Mouse (Mus musculus) liver, embryonic 12.5 days (tissue): ENCODE data around the gene Gm11938. TPM values are rescaled to one million over a fixed set of nuclear protein-coding genes. Genes with fewer than 3 reads are reported as not detected.
"Not testable (repeated sequence)": the region's sequence is repeated elsewhere in the genome, so short reads cannot be mapped to it uniquely, and the experiment has no call there.

Experiments used
- ATAC-seq: fragments of 200-750 bp; cut with Nextera tagmentation; 2 replicates; pipeline ENCODE4 v1.8.0; 2017; ENCODE audit warnings: moderate number of reproducible peaks, mild to moderate bottlenecking, moderate library complexity
- H3K27ac ChIP-seq: fragments of 300-500 bp; sonication (generic); 2 replicates; pipeline ENCODE4 v1.5.1; 2016; ENCODE audit warnings: mild to moderate bottlenecking
- H3K27me3 ChIP-seq: fragments of 300-500 bp; sonication (generic); replicated peaks from 2 replicates; pipeline ENCODE4 v1.6.1; 2016; ENCODE audit warnings: mild to moderate bottlenecking, moderate library complexity
- H3K36me3 ChIP-seq: fragments of 300-500 bp; sonication (generic); 2 replicates; pipeline ENCODE4 v1.6.1; 2016; ENCODE audit warnings: mild to moderate bottlenecking, moderate library complexity
- H3K4me1 ChIP-seq: fragments of 300-500 bp; sonication (generic); 2 replicates; pipeline ENCODE4 v1.6.1; 2016
- H3K4me2 ChIP-seq: fragments of 300-500 bp; sonication (generic); 2 replicates; pipeline ENCODE4 v1.6.1; 2016; ENCODE audit warnings: mild to moderate bottlenecking, moderate library complexity
- H3K4me3 ChIP-seq: fragments of 300-500 bp; sonication (generic); 2 replicates; pipeline ENCODE4 v1.5.1; 2016; ENCODE audit warnings: mild to moderate bottlenecking, moderate library complexity
- H3K9ac ChIP-seq: fragments of 300-500 bp; sonication (generic); 2 replicates; pipeline ENCODE4 v1.6.1; 2016; ENCODE audit warnings: mild to moderate bottlenecking, moderate library complexity
- H3K9me3 ChIP-seq: fragments of 300-500 bp; sonication (generic); replicated peaks from 2 replicates; pipeline ENCODE4 v1.6.1; 2016; ENCODE audit warnings: mild to moderate bottlenecking, moderate library complexity
- WGBS: fragments of 180-500 bp; shearing (Covaris S2); methylation state at CpG from one replicate; pipeline ENCODE4 v1.1.7; 2016; ENCODE audit not compliant: insufficient replicate concordance; 5-methylcytosine and 5-hydroxymethylcytosine counted together
- polyA plus RNA-seq: library from polyadenylated mRNA; unstranded; fragments of >200 nt; fragmentation: Nextera tagmentation; extraction: Ambion mirVana; gene quantifications from 2 replicates; pipeline ENCODE4 v1.2.1, GENCODE M21; 2016

Gene Gm11938
- polyA plus RNA-seq, 1 experiment from 2014 or later, result not detected

GRCm38 (mm10) chr11:99614796-99615363 is 11.8 kb upstream of the Gm11938 start, which contains the start of gene Krtap2-4:
TSS of gene Krtap2-4 (minus strand) at chr11:99614846.
- Histone ChIP-seq H3K4me3 (no peak within 1 kb of the TSS), H3K4me1 (no peaks in the 10 kb centered on the region), H3K9me3 (no peaks in the 10 kb centered on the region), H3K36me3 (no peaks in the 10 kb centered on the region), H3K4me2 (no peak within 1 kb of the TSS), H3K27ac (no peak within 1 kb of the TSS), H3K27me3 (no peaks in the 10 kb centered on the region), H3K9ac (no peak within 1 kb of the TSS)
- WGBS, result 50% methylated on average over 3 of the region's 3 CpGs
- no peak for ATAC-seq

GRCm38 (mm10) chr11:99610089-99610488 is 7.0 kb upstream of the Gm11938 start, which contains the start of gene Gm11937:
TSS of gene Gm11937 (minus strand) at chr11:99610189.
- not testable (repeated sequence) for H3K36me3 ChIP-seq, H3K4me3 ChIP-seq, H3K9me3 ChIP-seq, H3K27ac ChIP-seq, H3K4me1 ChIP-seq, ATAC-seq, H3K4me2 ChIP-seq, H3K9ac ChIP-seq, H3K27me3 ChIP-seq
- WGBS, result 55% methylated on average over 1 of the region's 2 CpGs

DNA sequence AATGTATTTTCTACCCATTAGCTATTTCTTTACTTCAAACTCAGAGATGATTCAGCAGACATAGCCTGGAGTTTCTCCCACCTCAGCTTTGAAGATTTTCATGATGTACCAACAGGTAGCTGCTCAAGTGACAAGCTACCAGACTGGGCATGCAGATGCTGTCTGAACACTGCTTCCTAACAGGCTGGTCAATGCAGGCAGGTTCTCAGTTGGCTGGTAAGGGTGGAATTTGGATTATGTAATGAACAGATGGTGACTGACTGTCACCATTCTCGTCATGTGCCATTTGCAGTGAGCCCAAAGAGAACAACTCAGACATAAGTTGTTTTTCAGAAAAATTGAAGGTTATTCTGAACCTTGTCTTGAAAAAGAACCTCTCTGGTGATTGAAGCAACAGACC is 6.0 kb upstream of the Gm11938 start:
- no peaks in the 10 kb centered on the region for H3K4me1 ChIP-seq
- 56% methylated on average over 1 of the region's 1 CpGs for WGBS
- H3K27ac ChIP-seq, result no peak overlapping the region
- no peaks in the 10 kb centered on the region for H3K27me3 ChIP-seq
- no peaks in the 10 kb centered on the region for H3K9me3 ChIP-seq
- H3K4me3 ChIP-seq, result no peak overlapping the region
- no peaks in the 10 kb centered on the region for H3K36me3 ChIP-seq
- H3K4me2 ChIP-seq, result no peak overlapping the region
- no peak for ATAC-seq
- no peak overlapping the region for H3K9ac ChIP-seq

- ATAC-seq, H3K4me3 ChIP-seq, H3K9me3 ChIP-seq, H3K4me1 ChIP-seq, H3K4me2 ChIP-seq, H3K27ac ChIP-seq, H3K9ac ChIP-seq, H3K27me3 ChIP-seq, H3K36me3 ChIP-seq: not testable (repeated sequence)
- 58% methylated on average over 4 of the region's 6 CpGs for WGBS
Measured at GRCm38 (mm10) chr11:99597742-99598141, 5.4 kb downstream of the Gm11938 start, which contains the start of gene Krtap9-3. TSS of gene Krtap9-3 (minus strand) at chr11:99598105.

DNA sequence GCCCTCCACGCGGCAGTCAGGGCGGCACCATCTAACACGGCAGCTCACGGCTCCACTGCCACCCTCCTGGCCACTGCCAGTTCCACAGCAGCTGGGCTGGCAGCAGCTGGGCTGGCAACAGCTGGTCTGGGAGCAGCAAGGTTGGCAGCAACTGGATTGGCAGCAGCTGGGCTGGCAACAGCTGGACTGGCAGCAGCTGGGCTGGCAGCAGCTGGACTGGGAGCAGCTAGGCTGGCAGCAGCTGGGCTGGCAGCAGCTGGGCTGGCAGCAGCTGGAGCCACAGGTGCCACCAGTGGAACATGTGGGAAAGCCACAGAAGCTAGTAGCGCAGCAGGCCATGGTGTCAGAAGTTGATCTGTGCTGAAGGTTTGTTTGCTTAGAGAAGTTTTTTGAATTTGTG is 12.1 kb downstream of the Gm11938 start, which contains the start of gene Krtap1-3:
Gene Krtap1-3 (minus strand): TSS at position 359 of the 400 bp plus-strand sequence.
- Histone ChIP-seq H3K4me1 (no peaks in the 10 kb centered on the region), H3K4me3 (no peak within 1 kb of the TSS), H3K9me3 (no peaks in the 10 kb centered on the region), H3K36me3 (no peaks in the 10 kb centered on the region), H3K27ac (no peak within 1 kb of the TSS), H3K4me2 (no peak within 1 kb of the TSS), H3K9ac (no peak within 1 kb of the TSS), H3K27me3 (no peaks in the 10 kb centered on the region)
- WGBS, result 77% methylated on average over 6 of the region's 6 CpGs
- no peak for ATAC-seq

GRCm38 (mm10) chr11:99585096-99585495 is 18.0 kb downstream of the Gm11938 start:
- Histone ChIP-seq H3K4me2 (no peak overlapping the region), H3K9me3 (no peaks in the 10 kb centered on the region), H3K4me1 (no peaks in the 10 kb centered on the region), H3K27ac (no peak overlapping the region), H3K36me3 (no peaks in the 10 kb centered on the region), H3K9ac (no peak overlapping the region), H3K4me3 (no peak overlapping the region), H3K27me3 (no peaks in the 10 kb centered on the region)
- no peak for ATAC-seq
- 77% methylated on average over 7 of the region's 7 CpGs for WGBS

GRCm38 (mm10) chr11:99583245-99583704 is 19.8 kb downstream of the Gm11938 start, which contains the start of gene Krtap1-4:
TSS of gene Krtap1-4 (minus strand) at chr11:99583654.
- Histone ChIP-seq H3K4me1 (no peaks in the 10 kb centered on the region), H3K9ac (no peak within 1 kb of the TSS), H3K36me3 (no peaks in the 10 kb centered on the region), H3K27me3 (no peaks in the 10 kb centered on the region), H3K4me2 (no peak within 1 kb of the TSS), H3K27ac (no peak within 1 kb of the TSS), H3K9me3 (no peaks in the 10 kb centered on the region), H3K4me3 (no peak within 1 kb of the TSS)
- no peak for ATAC-seq
- 75% methylated on average over 5 of the region's 5 CpGs for WGBS

DNA sequence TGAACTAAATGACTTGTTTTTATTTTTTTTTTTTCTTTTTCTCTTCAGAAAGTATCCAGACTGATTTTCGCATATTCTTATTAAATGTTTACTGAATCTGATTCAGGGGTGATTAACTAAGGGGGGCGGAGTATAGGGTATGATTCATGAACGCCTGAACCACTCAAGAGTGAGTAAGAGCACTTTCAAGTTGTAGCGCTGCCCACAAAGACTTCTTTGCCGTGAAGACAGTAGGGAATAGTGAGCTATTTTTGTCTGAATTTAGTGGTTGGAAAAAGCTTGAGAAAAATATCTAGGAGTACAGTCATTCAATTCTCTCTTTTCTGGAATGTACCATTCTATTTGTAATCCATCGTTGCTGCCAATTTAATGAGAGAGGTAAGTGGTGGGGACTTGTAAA is 21.5 kb downstream of the Gm11938 start:
- Histone ChIP-seq H3K4me1 (no peaks in the 10 kb centered on the region), H3K27me3 (no peaks in the 10 kb centered on the region), H3K4me3 (no peak overlapping the region), H3K27ac (no peak overlapping the region), H3K9me3 (no peaks in the 10 kb centered on the region), H3K36me3 (no peaks in the 10 kb centered on the region), H3K9ac (no peak overlapping the region), H3K4me2 (no peak overlapping the region)
- no peak for ATAC-seq
- WGBS, result 70% methylated on average over 6 of the region's 6 CpGs

- ATAC-seq, result no peak
- Histone ChIP-seq H3K27me3 (no peaks in the 10 kb centered on the region), H3K4me2 (no peak overlapping the region), H3K4me3 (no peak overlapping the region), H3K27ac (no peak overlapping the region), H3K36me3 (no peaks in the 10 kb centered on the region), H3K4me1 (no peaks in the 10 kb centered on the region), H3K9me3 (no peaks in the 10 kb centered on the region), H3K9ac (no peak overlapping the region)
- WGBS, result 82% methylated on average over 5 of the region's 5 CpGs
Measured at GRCm38 (mm10) chr11:99581051-99581450, 22.1 kb downstream of the Gm11938 start.

DNA sequence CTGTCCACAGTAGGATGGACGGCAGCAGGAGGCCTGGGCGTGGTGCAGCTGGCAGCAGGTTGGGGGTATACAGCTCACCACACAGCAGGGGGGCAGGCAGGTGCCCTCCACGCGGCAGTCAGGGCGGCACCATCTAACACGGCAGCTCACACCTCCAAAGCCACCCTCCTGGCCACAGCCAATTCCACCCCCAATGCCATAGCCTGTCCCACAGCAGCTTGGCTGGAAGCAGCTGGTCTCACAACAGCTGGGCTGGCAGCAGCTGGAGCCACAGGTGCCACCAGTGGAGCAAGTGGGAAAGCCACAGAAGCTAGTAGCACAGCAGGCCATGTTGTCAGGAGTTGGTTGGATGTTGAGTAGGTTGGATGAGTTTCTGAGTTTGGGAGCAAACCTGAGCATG is 22.5 kb downstream of the Gm11938 start, which contains the start of gene Krtap1-5:
Gene Krtap1-5 (minus strand): TSS at position 381 of the 400 bp plus-strand sequence.
- Histone ChIP-seq H3K4me3 (no peak within 1 kb of the TSS), H3K27me3 (no peaks in the 10 kb centered on the region), H3K36me3 (no peaks in the 10 kb centered on the region), H3K9me3 (no peaks in the 10 kb centered on the region), H3K27ac (no peak within 1 kb of the TSS), H3K9ac (no peak within 1 kb of the TSS), H3K4me1 (no peaks in the 10 kb centered on the region), H3K4me2 (no peak within 1 kb of the TSS)
- 74% methylated on average over 3 of the region's 6 CpGs for WGBS
- no peak for ATAC-seq

- H3K9ac ChIP-seq, result no peak overlapping the region
- no peak overlapping the region for H3K4me3 ChIP-seq
- no peak for ATAC-seq
- no peaks in the 10 kb centered on the region for H3K36me3 ChIP-seq
- WGBS, result 2% methylated on average over 7 of the region's 7 CpGs
- no peaks in the 10 kb centered on the region for H3K9me3 ChIP-seq
- no peaks in the 10 kb centered on the region for H3K4me1 ChIP-seq
- H3K4me2 ChIP-seq, result no peak overlapping the region
- no peak overlapping the region for H3K27ac ChIP-seq
- no peaks in the 10 kb centered on the region for H3K27me3 ChIP-seq
Measured at GRCm38 (mm10) chr11:99574106-99574505, 29.0 kb downstream of the Gm11938 start.

- no peak overlapping the region for H3K4me2 ChIP-seq
- no peaks in the 10 kb centered on the region for H3K36me3 ChIP-seq
Measured at GRCm38 (mm10) chr11:99573164-99573563, 29.9 kb downstream of the Gm11938 start.

DNA sequence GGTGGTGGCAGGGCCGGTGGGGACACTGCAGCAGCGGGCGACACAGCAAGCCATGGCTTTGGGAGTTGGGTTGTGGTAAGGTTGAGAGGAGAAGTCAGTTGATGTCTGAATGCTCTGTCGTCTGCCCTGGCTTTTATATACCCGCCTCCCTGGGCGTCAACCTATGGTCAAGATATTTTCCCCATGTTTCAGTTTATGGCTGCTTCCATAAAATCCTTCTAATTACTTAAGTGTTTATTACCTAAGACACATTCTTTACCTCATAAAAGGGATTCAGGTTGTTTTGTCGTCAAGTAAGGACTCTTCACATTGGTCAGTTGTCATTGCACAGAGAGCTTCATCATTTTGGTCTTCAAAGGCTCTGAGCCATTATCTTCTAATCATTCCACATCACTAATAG is 36.6 kb downstream of the Gm11938 start, which contains the start of gene Krtap3-1:
Gene Krtap3-1 (minus strand): TSS at position 101 of the 400 bp plus-strand sequence.
- Histone ChIP-seq H3K9me3 (no peaks in the 10 kb centered on the region), H3K4me1 (no peaks in the 10 kb centered on the region), H3K36me3 (no peaks in the 10 kb centered on the region), H3K4me2 (no peak within 1 kb of the TSS), H3K9ac (no peak within 1 kb of the TSS), H3K4me3 (no peak within 1 kb of the TSS), H3K27me3 (no peaks in the 10 kb centered on the region), H3K27ac (no peak within 1 kb of the TSS)
- ATAC-seq, result no peak
- 79% methylated on average over 7 of the region's 7 CpGs for WGBS

More at GRCm38 (mm10) chr11:99573164-99573563, 29.9 kb downstream of the Gm11938 start:
- no peak overlapping the region for H3K9ac ChIP-seq
- H3K9me3 ChIP-seq, result no peaks in the 10 kb centered on the region
- H3K4me1 ChIP-seq, result no peaks in the 10 kb centered on the region
- ATAC-seq, result no peak
- WGBS, result 57% methylated on average over 4 of the region's 4 CpGs
- no peak overlapping the region for H3K4me3 ChIP-seq
- H3K27me3 ChIP-seq, result no peaks in the 10 kb centered on the region
- no peak overlapping the region for H3K27ac ChIP-seq
